Mouse (Mus musculus): ENCODE measurements at regions not wholly inside any gene's neighbourhood (a gene's known extent, or its start where the extent isn't known, plus 50 kb on each side); places are given as distances from the start of the nearest gene placed in this dataset.

- TF ChIP-seq CTCF (IDR thresholded peaks at IDR 0.05; ENCODE audit: control insufficient read depth, insufficient read depth, insufficient replicate concordance, low read depth, low read length), result no peak
- no peak for TF ChIP-seq POLR2A (IDR thresholded peaks at IDR 0.05; ENCODE audit: control insufficient read depth, low read depth, low read length)
Measured at GRCm38 (mm10) chr9:41815921-41816320, 308.2 kb downstream of the Sorl1 start.
